Mouse (Mus musculus): ENCODE results near the gene Anapc11.

Anapc11 gene

GRCm38 (mm10) chr11:120654741-120655140, 56.5 kb downstream of the Anapc11 start:
- DNase-seq (ENCODE audit: low read depth, low spot score), result no peak

- no peak for DNase-seq (ENCODE audit: low read depth, low spot score)
Measured at GRCm38 (mm10) chr11:120657301-120657700, 59.1 kb downstream of the Anapc11 start.
